Mouse (Mus musculus) liver, embryonic 16.5 days (tissue): ENCODE measurements around the gene Rpl9. TPM values are rescaled to one million over a fixed set of nuclear protein-coding genes. Genes with fewer than 3 reads are reported as not detected.

ENCODE experiments used
- ATAC-seq: fragments of 200-750 bp; cut with Nextera tagmentation; 2 replicates; pipeline ENCODE4 v1.8.0; 2017; ENCODE audit warnings: low read depth, mild to moderate bottlenecking, moderate number of reproducible peaks, moderate library complexity
- H3K27ac ChIP-seq: fragments of 300-500 bp; sonication (generic); 2 replicates; pipeline ENCODE4 v1.5.1; 2014; ENCODE audit warnings: mild to moderate bottlenecking, low read length
- H3K27me3 ChIP-seq: fragments of 300-500 bp; sonication (generic); 2 replicates; pipeline ENCODE4 v1.6.1; 2014; ENCODE audit warnings: low read depth, low read length, mixed read lengths; ENCODE audit not compliant: control insufficient read depth, insufficient read depth
- H3K36me3 ChIP-seq: fragments of 300-500 bp; sonication (generic); 2 replicates; pipeline ENCODE4 v1.6.1; 2014; ENCODE audit warnings: mild to moderate bottlenecking; ENCODE audit not compliant: control insufficient read depth, insufficient read depth
- H3K4me1 ChIP-seq: fragments of 300-500 bp; sonication (generic); 2 replicates; pipeline ENCODE4 v1.6.1; 2014; ENCODE audit warnings: low read depth, low read length, mixed read lengths; ENCODE audit not compliant: control insufficient read depth
- H3K4me2 ChIP-seq: fragments of 300-500 bp; sonication (generic); 2 replicates; pipeline ENCODE4 v1.6.1; 2014; ENCODE audit warnings: low read depth, low read length, mixed read lengths
- H3K4me3 ChIP-seq: fragments of 300-500 bp; sonication (generic); 2 replicates; pipeline ENCODE4 v1.5.1; 2014; ENCODE audit warnings: low read depth, mild to moderate bottlenecking, low read length
- H3K9ac ChIP-seq: fragments of 300-500 bp; sonication (generic); 2 replicates; pipeline ENCODE4 v1.6.1; 2014; ENCODE audit warnings: low read depth, low read length
- H3K9me3 ChIP-seq: fragments of 300-500 bp; sonication (generic); replicated peaks from 2 replicates; pipeline ENCODE4 v1.6.1; 2016; ENCODE audit warnings: low read length; ENCODE audit not compliant: control insufficient read depth
- WGBS: fragments of 180-500 bp; shearing (Covaris S2); extraction: QIAGEN DNeasy Blood & Tissue Kit; methylation state at CpG from one replicate; pipeline ENCODE4 v1.1.7; 2014; ENCODE audit not compliant: insufficient replicate concordance; 5-methylcytosine and 5-hydroxymethylcytosine counted together
- polyA plus RNA-seq: library from polyadenylated mRNA; unstranded; fragments of >200 nt; fragmentation: Nextera tagmentation; extraction: Ambion mirVana; gene quantifications from 2 replicates; pipeline ENCODE4 v1.2.1, GENCODE M21; 2015

The Rpl9 gene
- polyA plus RNA-seq, 1 experiment from 2014 or later: 482 TPM

GRCm38 (mm10) chr5:65387008-65387867 lies 4.0 kb downstream of the Rpl9 start:
- WGBS: 66% methylated on average over 6 of the region's 6 CpGs
- H3K27ac ChIP-seq: no peak overlapping the region
- H3K4me1 ChIP-seq: peaks cover 14% of the 10 kb centered on the region
- no peaks in the 10 kb centered on the region for H3K9me3 ChIP-seq
- no peak for ATAC-seq
- H3K9ac ChIP-seq: no peak overlapping the region
- H3K4me3 ChIP-seq: no peak overlapping the region
- peaks cover 21% of the 10 kb centered on the region for H3K36me3 ChIP-seq
- H3K27me3 ChIP-seq: no peaks in the 10 kb centered on the region
- H3K4me2 ChIP-seq: no peak overlapping the region

- 61% methylated on average over 2 of the region's 2 CpGs for WGBS
- no peaks in the 10 kb centered on the region for H3K9me3 ChIP-seq
- H3K27me3 ChIP-seq: no peaks in the 10 kb centered on the region
- no peak overlapping the region for H3K4me2 ChIP-seq
- H3K36me3 ChIP-seq: peaks cover 21% of the 10 kb centered on the region
- no peak overlapping the region for H3K4me3 ChIP-seq
- H3K9ac ChIP-seq: no peak overlapping the region
- ATAC-seq: no peak
- H3K27ac ChIP-seq: no peak overlapping the region
- peaks cover 14% of the 10 kb centered on the region for H3K4me1 ChIP-seq
Measured at GRCm38 (mm10) chr5:65385704-65386103, 5.5 kb downstream of the Rpl9 start.

- no peak overlapping the region for H3K27ac ChIP-seq
- no peaks in the 10 kb centered on the region for H3K9me3 ChIP-seq
- no peaks in the 10 kb centered on the region for H3K4me1 ChIP-seq
- no peak overlapping the region for H3K9ac ChIP-seq
- no peaks in the 10 kb centered on the region for H3K36me3 ChIP-seq
- no peak overlapping the region for H3K4me3 ChIP-seq
- H3K4me2 ChIP-seq: no peak overlapping the region
- 68% methylated on average over 7 of the region's 7 CpGs for WGBS
- ATAC-seq: no peak
- no peaks in the 10 kb centered on the region for H3K27me3 ChIP-seq
Measured at GRCm38 (mm10) chr5:65374746-65375145, 16.5 kb downstream of the Rpl9 start.

- no peak for ATAC-seq
- Histone ChIP-seq H3K4me3 (no peak overlapping the region), H3K9me3 (no peaks in the 10 kb centered on the region), H3K27me3 (no peaks in the 10 kb centered on the region), H3K4me1 (no peaks in the 10 kb centered on the region), H3K36me3 (no peaks in the 10 kb centered on the region), H3K4me2 (no peak overlapping the region), H3K27ac (no peak overlapping the region), H3K9ac (no peak overlapping the region)
- WGBS: 81% methylated on average over 7 of the region's 7 CpGs
Measured at GRCm38 (mm10) chr5:65371551-65371950, 19.7 kb downstream of the Rpl9 start.

- no peaks in the 10 kb centered on the region for H3K9me3 ChIP-seq
- no peaks in the 10 kb centered on the region for H3K27me3 ChIP-seq
- no peak overlapping the region for H3K9ac ChIP-seq
- no peak overlapping the region for H3K4me3 ChIP-seq
- WGBS: 55% methylated on average over 11 of the region's 11 CpGs
- H3K4me2 ChIP-seq: peak overlapping the region; percentile 18; the same call in 1 of the 2 replicates
- 0 out of 2 replicates have a peak overlapping the region, but pooled peaks have one; percentile 11 for H3K27ac ChIP-seq
- H3K4me1 ChIP-seq: no peaks in the 10 kb centered on the region
- H3K36me3 ChIP-seq: no peaks in the 10 kb centered on the region
- peak; percentile 83 for ATAC-seq
Measured at GRCm38 (mm10) chr5:65367837-65368236, 23.4 kb downstream of the Rpl9 start.

GRCm38 (mm10) chr5:65357771-65358170 lies 33.5 kb downstream of the Rpl9 start:
- Histone ChIP-seq H3K4me1 (no peaks in the 10 kb centered on the region; the same call in none of the 2 replicates), H3K27ac (0 out of 2 replicates have a peak overlapping the region, but pooled peaks have one; percentile 57), H3K36me3 (no peaks in the 10 kb centered on the region), H3K4me2 (no peak overlapping the region; the same call in 1 of the 2 replicates), H3K27me3 (no peaks in the 10 kb centered on the region), H3K9me3 (no peaks in the 10 kb centered on the region), H3K4me3 (no peak overlapping the region), H3K9ac (no peak overlapping the region)
- no peak for ATAC-seq
- 45% methylated on average over 3 of the region's 3 CpGs for whole genome bisulfite sequencing

GRCm38 (mm10) chr5:65356851-65357250 lies 34.4 kb downstream of the Rpl9 start:
- H3K9me3 ChIP-seq: no peaks in the 10 kb centered on the region
- 0 out of 2 replicates have a peak overlapping the region, but pooled peaks have one; percentile 4 for H3K4me2 ChIP-seq
- H3K27me3 ChIP-seq: no peaks in the 10 kb centered on the region
- no peak overlapping the region for H3K9ac ChIP-seq
- 49% methylated on average over 6 of the region's 6 CpGs for WGBS
- no peaks in the 10 kb centered on the region for H3K36me3 ChIP-seq
- peak; percentile 89 for ATAC-seq
- H3K4me3 ChIP-seq: no peak overlapping the region
- no peaks in the 10 kb centered on the region; the same call in none of the 2 replicates for H3K4me1 ChIP-seq
- peak overlapping the region; percentile 63 for H3K27ac ChIP-seq

GRCm38 (mm10) chr5:65354985-65355384 lies 36.3 kb downstream of the Rpl9 start:
- no peak overlapping the region for H3K4me2 ChIP-seq
- no peaks in the 10 kb centered on the region for H3K27me3 ChIP-seq
- whole genome bisulfite sequencing: 66% methylated on average over 5 of the region's 5 CpGs
- H3K36me3 ChIP-seq: no peaks in the 10 kb centered on the region
- H3K9ac ChIP-seq: no peak overlapping the region
- H3K9me3 ChIP-seq: no peaks in the 10 kb centered on the region
- no peak overlapping the region for H3K27ac ChIP-seq
- no peak for ATAC-seq
- no peak overlapping the region for H3K4me3 ChIP-seq
- no peaks in the 10 kb centered on the region; the same call in none of the 2 replicates for H3K4me1 ChIP-seq

GRCm38 (mm10) chr5:65354097-65354496 lies 37.1 kb downstream of the Rpl9 start:
- Histone ChIP-seq H3K36me3 (no peaks in the 10 kb centered on the region), H3K9ac (no peak overlapping the region), H3K27ac (peak overlapping the region; percentile 69; the same call in 1 of the 2 replicates), H3K4me2 (no peak overlapping the region), H3K9me3 (no peaks in the 10 kb centered on the region), H3K27me3 (no peaks in the 10 kb centered on the region), H3K4me1 (no peaks in the 10 kb centered on the region; the same call in none of the 2 replicates), H3K4me3 (no peak overlapping the region)
- peak; percentile 61 for ATAC-seq
- WGBS: 18% methylated on average over 3 of the region's 3 CpGs
